ENCODE assay signal across 32 mouse cellular contexts in genomic region chr14:75399678-75400077, GRCm38 (mm10). TPM values are rescaled to one million over a fixed set of nuclear protein-coding genes. Genes with fewer than 3 reads are reported as not detected.
"Had no signal": no experiment of that assay in that cellular context is flagged by ENCODE, and none has a peak within 500 bp of the region (broad histone marks: within the 10 kb centered on the region; RNA-seq: fewer than 3 reads in every experiment).

No protein-coding gene starts in this region.

- H3K4me1 ChIP-seq: heart, embryonic 10.5 days; heart, embryonic 12.5 days; hindbrain, embryonic 15.5 days; intestine, embryonic 15.5 days; liver, embryonic 12.5 days had no signal

- H3K9me3 ChIP-seq: heart, embryonic 10.5 days; heart, embryonic 12.5 days; hindbrain, embryonic 10.5 days; hindbrain, embryonic 15.5 days; intestine, embryonic 15.5 days; limb, embryonic 13.5 days; limb, embryonic 15.5 days; liver, embryonic 12.5 days had no signal

- H3K4me2 ChIP-seq: heart, embryonic 12.5 days; hindbrain, embryonic 15.5 days; intestine, embryonic 15.5 days; limb, embryonic 13.5 days; limb, embryonic 15.5 days; liver, embryonic 12.5 days had no signal

- H3K36me3 ChIP-seq: heart, embryonic 10.5 days; heart, embryonic 12.5 days; hindbrain, embryonic 10.5 days; hindbrain, embryonic 15.5 days; intestine, embryonic 15.5 days; limb, embryonic 13.5 days; limb, embryonic 15.5 days; liver, embryonic 12.5 days had no signal

- H3K9ac ChIP-seq: heart, embryonic 12.5 days; hindbrain, embryonic 15.5 days; intestine, embryonic 15.5 days; limb, embryonic 13.5 days; limb, embryonic 15.5 days; liver, embryonic 12.5 days; liver, embryonic 14.5 days had no signal

- H3K4me3 ChIP-seq: gastrocnemius, adult 2 months; heart, embryonic 10.5 days; heart, embryonic 12.5 days; hindbrain, embryonic 10.5 days; hindbrain, embryonic 15.5 days; intestine, embryonic 15.5 days; layer of hippocampus, adult 2 months; limb, embryonic 13.5 days; limb, embryonic 15.5 days; liver, embryonic 12.5 days had no signal

- H3K27me3 ChIP-seq: heart, embryonic 12.5 days; hindbrain, embryonic 15.5 days; intestine, embryonic 15.5 days; limb, embryonic 13.5 days; limb, embryonic 15.5 days; liver, embryonic 12.5 days had no signal

- H3K27ac ChIP-seq: gastrocnemius, adult 2 months; heart, embryonic 10.5 days; hindbrain, embryonic 10.5 days; hindbrain, embryonic 15.5 days; intestine, embryonic 15.5 days; layer of hippocampus, adult 2 months; limb, embryonic 13.5 days; limb, embryonic 15.5 days; liver, embryonic 12.5 days; liver, embryonic 14.5 days had no signal

- ATAC-seq: inflammation-experienced regulatory T-cells, adult 6 months; intestine, embryonic 15.5 days; intestine, postnatal 0 days; liver, embryonic 12.5 days had no signal

- DNase-seq: gastrocnemius, adult 2 months; gastrocnemius, postnatal 10 days; gastrocnemius, postnatal 25 days; heart, adult 18-20 months; heart, postnatal 10 days; heart, postnatal 4 days; kidney, adult 18-20 months; kidney, adult 8-10 months; kidney, postnatal 10 days; kidney, postnatal 25 days; kidney, postnatal 4 days; layer of hippocampus, adult 9-11 months; layer of hippocampus, postnatal 36 days; left cerebral cortex, postnatal 4 days had no signal

RNA-seq across cellular contexts. Expression of gene Siah3, which starts 56.1 kb away (rescaled TPM):
- total RNA-seq: gastrocnemius, adult 2 months; granulocyte monocyte progenitor cell, adult 5-6 weeks; heart, adult 18-20 months; heart, adult 8-10 months; heart, postnatal 25 days; liver, adult 2 months had no signal
- polyA plus RNA-seq: heart, embryonic 12.5 days; heart, embryonic 14.5 days; heart, embryonic 16.5 days; intestine, postnatal 0 days; liver, adult 2 months had no signal
